Mouse (Mus musculus) midbrain, embryonic 10.5 days (tissue): ENCODE measurements around the gene Prss58. TPM values are rescaled to one million over a fixed set of nuclear protein-coding genes. Genes with fewer than 3 reads are reported as not detected.

Source experiments
- DNase-seq: peaks from one replicate; pipeline ENCODE4 v3.0.0-alpha.2; 2017; ENCODE audit warnings: low spot score
- H3K27ac ChIP-seq: fragments of 300-500 bp; sonication (generic); replicated peaks from 2 replicates; pipeline ENCODE4 v1.5.1; 2016; ENCODE audit warnings: mild to moderate bottlenecking
- H3K27me3 ChIP-seq: fragments of 300-500 bp; sonication (generic); 2 replicates; pipeline ENCODE4 v1.6.1; 2016; ENCODE audit warnings: low read depth, mild to moderate bottlenecking; ENCODE audit not compliant: poor library complexity, severe bottlenecking
- H3K36me3 ChIP-seq: fragments of 300-500 bp; sonication (generic); 2 replicates; pipeline ENCODE4 v1.6.1; 2016; ENCODE audit warnings: mild to moderate bottlenecking, moderate library complexity
- H3K4me1 ChIP-seq: fragments of 300-500 bp; sonication (generic); 2 replicates; pipeline ENCODE4 v1.6.1; 2016
- H3K4me3 ChIP-seq: fragments of 300-500 bp; sonication (generic); 2 replicates; pipeline ENCODE4 v1.5.1; 2016; ENCODE audit warnings: mild to moderate bottlenecking, moderate library complexity
- H3K9me3 ChIP-seq: fragments of 300-500 bp; sonication (generic); replicated peaks from 2 replicates; pipeline ENCODE4 v1.6.1; 2016; ENCODE audit warnings: mild to moderate bottlenecking
- WGBS: fragments of 180-500 bp; shearing (Covaris S2); methylation state at CpG from one replicate; pipeline ENCODE4 v1.1.7; 2016; 5-methylcytosine and 5-hydroxymethylcytosine counted together
- polyA plus RNA-seq: library from polyadenylated mRNA; unstranded; fragments of >200 nt; fragmentation: Nextera tagmentation; extraction: Ambion mirVana; gene quantifications from 2 replicates; pipeline ENCODE4 v1.2.1, GENCODE M21; 2016

The Prss58 gene
- polyA plus RNA-seq: not detected in 2 replicates

- Histone ChIP-seq H3K27ac (no peak within 1 kb of the TSS), H3K4me3 (no peak within 1 kb of the TSS), H3K4me1 (no peaks in the 10 kb centered on the region), H3K36me3 (no peaks in the 10 kb centered on the region), H3K27me3 (no peaks in the 10 kb centered on the region), H3K9me3 (no peaks in the 10 kb centered on the region)
- DNase-seq: no peak
These were observed at the start of gene Prss58 for GRCm38 (mm10) chr6:40900287-40900686. Prss58 (minus strand) TSS chr6:40900387.

GRCm38 (mm10) chr6:40940457-40940856 is 40.3 kb upstream of the Prss58 start, which contains the start of gene 1700074P13Rik:
1700074P13Rik (minus strand) TSS chr6:40940557.
- Histone ChIP-seq H3K27ac (no peak within 1 kb of the TSS), H3K4me1 (no peaks in the 10 kb centered on the region), H3K4me3 (no peak within 1 kb of the TSS), H3K36me3 (no peaks in the 10 kb centered on the region), H3K27me3 (no peaks in the 10 kb centered on the region), H3K9me3 (no peaks in the 10 kb centered on the region)
- no peak for DNase-seq
- 95% methylated on average over 10 of the region's 10 CpGs for WGBS

- Histone ChIP-seq H3K27me3 (no peaks in the 10 kb centered on the region), H3K4me3 (no peak overlapping the region), H3K27ac (no peak overlapping the region), H3K4me1 (no peaks in the 10 kb centered on the region), H3K9me3 (no peaks in the 10 kb centered on the region), H3K36me3 (no peaks in the 10 kb centered on the region)
- 86% methylated on average over 4 of the region's 4 CpGs for WGBS
- DNase-seq: no peak
These were observed 19.8 kb upstream of the Prss58 start for GRCm38 (mm10) chr6:40919954-40920353.

- no peaks in the 10 kb centered on the region for H3K4me1 ChIP-seq
- no peaks in the 10 kb centered on the region for H3K9me3 ChIP-seq
- no peaks in the 10 kb centered on the region for H3K27me3 ChIP-seq
- H3K4me3 ChIP-seq: no peak overlapping the region
- no peak for DNase-seq
- no peak overlapping the region for H3K27ac ChIP-seq
- 81% methylated on average over 1 of the region's 1 CpGs for WGBS
- H3K36me3 ChIP-seq: no peaks in the 10 kb centered on the region
These were observed 5.5 kb downstream of the Prss58 start for GRCm38 (mm10) chr6:40894716-40895115.

GRCm38 (mm10) chr6:40893577-40893976 is 6.6 kb downstream of the Prss58 start:
- Histone ChIP-seq H3K27me3 (no peaks in the 10 kb centered on the region), H3K9me3 (no peaks in the 10 kb centered on the region), H3K27ac (no peak overlapping the region), H3K4me3 (no peak overlapping the region), H3K36me3 (no peaks in the 10 kb centered on the region), H3K4me1 (no peaks in the 10 kb centered on the region)
- 44% methylated on average over 7 of the region's 7 CpGs for WGBS
- peak; percentile 18 for DNase-seq

- WGBS: 81% methylated on average over 4 of the region's 4 CpGs
- no peak overlapping the region for H3K27ac ChIP-seq
- no peak for DNase-seq
These were observed 8.4 kb downstream of the Prss58 start for GRCm38 (mm10) chr6:40891754-40892153.

GRCm38 (mm10) chr6:40890973-40891372 is 9.2 kb downstream of the Prss58 start:
- WGBS: 81% methylated on average over 1 of the region's 1 CpGs
- H3K9me3 ChIP-seq: no peaks in the 10 kb centered on the region
- H3K36me3 ChIP-seq: no peaks in the 10 kb centered on the region
- no peak for DNase-seq
- H3K4me1 ChIP-seq: no peaks in the 10 kb centered on the region
- H3K4me3 ChIP-seq: no peak overlapping the region
- H3K27me3 ChIP-seq: no peaks in the 10 kb centered on the region
- no peak overlapping the region for H3K27ac ChIP-seq

More at GRCm38 (mm10) chr6:40891754-40892153, 8.4 kb downstream of the Prss58 start:
- Histone ChIP-seq H3K4me1 (no peaks in the 10 kb centered on the region), H3K27me3 (no peaks in the 10 kb centered on the region), H3K9me3 (no peaks in the 10 kb centered on the region), H3K4me3 (no peak overlapping the region), H3K36me3 (no peaks in the 10 kb centered on the region)

- Histone ChIP-seq H3K4me1 (no peaks in the 10 kb centered on the region), H3K27me3 (no peaks in the 10 kb centered on the region), H3K4me3 (no peak within 1 kb of the TSS), H3K36me3 (no peaks in the 10 kb centered on the region), H3K9me3 (no peaks in the 10 kb centered on the region), H3K27ac (no peak within 1 kb of the TSS)
- no peak for DNase-seq
- WGBS: 94% methylated on average over 3 of the region's 3 CpGs
These were observed 12.8 kb downstream of the Prss58 start, which contains the start of gene Moxd2 for GRCm38 (mm10) chr6:40887394-40887793. Moxd2 (minus strand) TSS chr6:40887494.

GRCm38 (mm10) chr6:40845283-40845682 is 54.9 kb downstream of the Prss58 start:
- no peaks in the 10 kb centered on the region for H3K9me3 ChIP-seq
- DNase-seq: no peak
- no peaks in the 10 kb centered on the region for H3K4me1 ChIP-seq
- H3K27me3 ChIP-seq: no peaks in the 10 kb centered on the region
- H3K27ac ChIP-seq: no peak overlapping the region
- H3K36me3 ChIP-seq: no peaks in the 10 kb centered on the region
- H3K4me3 ChIP-seq: no peak overlapping the region

Other genes starting within 250 kb of the Prss58 start
- gene Moxd2, start 12.9 kb downstream of the Prss58 start, polyA plus RNA-seq: not detected in 2 replicates
- gene 1700074P13Rik, start 40.2 kb upstream of the Prss58 start, polyA plus RNA-seq: not detected in 2 replicates
- gene Gm4744, start 51.5 kb upstream of the Prss58 start, polyA plus RNA-seq: not detected in 2 replicates
- not detected in 2 replicates for gene 1810009J06Rik, start 64.4 kb upstream of the Prss58 start, polyA plus RNA-seq
- not detected in 2 replicates for gene Gm2663, start 99.1 kb upstream of the Prss58 start, polyA plus RNA-seq
- gene 2210010C04Rik, start 135.1 kb upstream of the Prss58 start, polyA plus RNA-seq: not detected in 2 replicates